Mouse (Mus musculus) embryonic facial prominence, embryonic 10.5 days (tissue): ENCODE results near the gene Nlrp4e. TPM values are rescaled to one million over a fixed set of nuclear protein-coding genes. Genes with fewer than 3 reads are reported as not detected.
"Not testable (repeated sequence)": the region's sequence is repeated elsewhere in the genome, so short reads cannot be mapped to it uniquely, and the experiment has no call there.

ENCODE experiments used
- DNase-seq: peaks from one replicate; pipeline ENCODE4 v3.0.0-alpha.2; 2017; ENCODE audit warnings: low spot score
- H3K27ac ChIP-seq: fragments of 300-500 bp; sonication (generic); replicated peaks from 2 replicates; pipeline ENCODE4 v1.5.1; 2016; ENCODE audit warnings: mild to moderate bottlenecking
- H3K27me3 ChIP-seq: fragments of 300-500 bp; sonication (generic); replicated peaks from 2 replicates; pipeline ENCODE4 v1.6.1; 2016; ENCODE audit warnings: low read depth, mild to moderate bottlenecking; ENCODE audit not compliant: poor library complexity, severe bottlenecking
- H3K36me3 ChIP-seq: fragments of 300-500 bp; sonication (generic); replicated peaks from 2 replicates; pipeline ENCODE4 v1.6.1; 2016; ENCODE audit warnings: mild to moderate bottlenecking, moderate library complexity
- H3K4me1 ChIP-seq: fragments of 300-500 bp; sonication (generic); 2 replicates; pipeline ENCODE4 v1.6.1; 2016
- H3K4me3 ChIP-seq: fragments of 300-500 bp; sonication (generic); 2 replicates; pipeline ENCODE4 v1.5.1; 2016; ENCODE audit warnings: mild to moderate bottlenecking, moderate library complexity
- H3K9me3 ChIP-seq: fragments of 300-500 bp; sonication (generic); 2 replicates; pipeline ENCODE4 v1.6.1; 2016; ENCODE audit warnings: mild to moderate bottlenecking
- WGBS: fragments of 180-500 bp; shearing (Covaris S2); methylation state at CpG from one replicate; pipeline ENCODE4 v1.1.7; 2016; 5-methylcytosine and 5-hydroxymethylcytosine counted together
- microRNA-seq: library from miRNA; unstranded; fragments of <30 nt; microRNA quantifications from one replicate; pipeline ENCODE4, GENCODE M21; 2017
- polyA plus RNA-seq: library from polyadenylated mRNA; unstranded; fragments of >200 nt; fragmentation: Nextera tagmentation; extraction: Ambion mirVana; gene quantifications from 2 replicates; pipeline ENCODE4 v1.2.1, GENCODE M21; 2016

The Nlrp4e gene
- not detected in 2 replicates for polyA plus RNA-seq

- not testable (repeated sequence) for DNase-seq, H3K27ac ChIP-seq, H3K27me3 ChIP-seq, H3K36me3 ChIP-seq, H3K4me1 ChIP-seq, H3K4me3 ChIP-seq
- 90% methylated on average over 3 of the region's 3 CpGs for WGBS
- peaks cover 35% of the 10 kb centered on the region; the same call in 1 of the 2 replicates for H3K9me3 ChIP-seq
These were observed at the start of gene Nlrp4e for GRCm38 (mm10) chr7:23300892-23301291. TSS of gene Nlrp4e (plus strand) at chr7:23301192.

GRCm38 (mm10) chr7:23251582-23251981, 49.4 kb upstream of the Nlrp4e start, which contains the start of gene Vmn1r166:
TSS of gene Vmn1r166 (minus strand) at chr7:23251682.
- H3K27me3 ChIP-seq, H3K4me3 ChIP-seq, H3K4me1 ChIP-seq, H3K9me3 ChIP-seq, H3K27ac ChIP-seq, H3K36me3 ChIP-seq, DNase-seq: not testable (repeated sequence)
- WGBS = no CpG with 5 or more reads among the region's 2 CpGs

DNA sequence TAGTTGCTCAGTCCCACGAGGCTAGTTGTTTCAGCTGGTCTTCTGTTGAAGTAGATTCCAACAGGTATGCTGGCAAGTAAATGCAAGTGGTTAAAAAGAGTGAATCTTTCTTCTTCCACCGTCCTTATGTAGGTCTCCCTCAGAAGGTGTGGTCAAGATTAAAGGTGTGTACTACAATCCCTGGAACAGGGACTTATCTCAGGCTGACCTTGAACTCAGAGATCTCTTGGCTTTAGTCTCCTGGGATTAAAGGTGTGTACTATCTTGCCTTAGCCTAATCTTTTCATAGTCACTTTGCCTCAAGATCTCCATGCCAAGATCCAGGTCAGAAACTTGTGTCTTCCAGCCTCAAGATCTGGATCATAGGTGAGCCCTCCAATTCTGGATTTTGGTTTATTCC, 22.2 kb upstream of the Nlrp4e start, which contains the start of gene Gm6902:
Gene Gm6902, minus strand, starts transcription at position 101 of the 400 bp plus-strand sequence.
- H3K27me3 ChIP-seq, H3K9me3 ChIP-seq, H3K36me3 ChIP-seq, H3K27ac ChIP-seq, DNase-seq, H3K4me1 ChIP-seq, H3K4me3 ChIP-seq: not testable (repeated sequence)
- 100% methylated on average over 1 of the region's 2 CpGs for WGBS

GRCm38 (mm10) chr7:23358311-23358710, 57.3 kb downstream of the Nlrp4e start:
- H3K27me3 ChIP-seq, H3K36me3 ChIP-seq, H3K27ac ChIP-seq, H3K4me1 ChIP-seq, H3K4me3 ChIP-seq, DNase-seq: not testable (repeated sequence)
- WGBS = 90% methylated on average over 13 of the region's 13 CpGs
- H3K9me3 ChIP-seq = peaks cover 71% of the 10 kb centered on the region

- Histone ChIP-seq H3K36me3 (no peaks in the 10 kb centered on the region), H3K4me3 (no peak within 1 kb of the TSS), H3K27me3 (no peaks in the 10 kb centered on the region), H3K27ac (no peak within 1 kb of the TSS), H3K9me3 (peaks cover 64% of the 10 kb centered on the region), H3K4me1 (no peaks in the 10 kb centered on the region)
- 76% methylated on average over 10 of the region's 10 CpGs for WGBS
- no peak for DNase-seq
These were observed 84.6 kb downstream of the Nlrp4e start, which contains the start of gene Nlrp5 for GRCm38 (mm10) chr7:23385589-23385988. TSS of gene Nlrp5 (plus strand) at chr7:23385889.

Small RNAs within 50 kb of the gene (microRNA-seq; reads per million reads assigned to microRNA genes)
- not detected for gene Gm25196

Other genes starting within 250 kb of the Nlrp4e start
- gene Vmn1r163, start 245.7 kb upstream of the Nlrp4e start, polyA plus RNA-seq = not detected in 2 replicates
- gene Gm8720, start 233.7 kb upstream of the Nlrp4e start, polyA plus RNA-seq = not detected in 2 replicates
- not detected in 2 replicates for gene Gm10662, start 156.7 kb upstream of the Nlrp4e start, polyA plus RNA-seq
- not detected in 2 replicates for gene Vmn1r165, start 83.9 kb upstream of the Nlrp4e start, polyA plus RNA-seq
- not detected in 2 replicates for gene Vmn1r166, start 49.5 kb upstream of the Nlrp4e start, polyA plus RNA-seq
- not detected in 2 replicates for gene Gm6902, start 22.3 kb upstream of the Nlrp4e start, polyA plus RNA-seq
- not detected in 2 replicates for gene Nlrp5, start 84.7 kb downstream of the Nlrp4e start, polyA plus RNA-seq
- not detected in 2 replicates for gene Vmn1r167, start 206.0 kb downstream of the Nlrp4e start, polyA plus RNA-seq
- not detected in 2 replicates for gene Vmn1r168, start 238.5 kb downstream of the Nlrp4e start, polyA plus RNA-seq